Mouse (Mus musculus) urinary bladder, postnatal 36 days (tissue): ENCODE results near the gene Cnpy1.

Source experiments
- DNase-seq, 2 experiments: peaks; one replicate each; pipeline ENCODE4 v3.0.0; 2022; ENCODE audit warnings: low spot score in 2 of 2, mixed read lengths in 1 of 2

The Cnpy1 gene

DNA sequence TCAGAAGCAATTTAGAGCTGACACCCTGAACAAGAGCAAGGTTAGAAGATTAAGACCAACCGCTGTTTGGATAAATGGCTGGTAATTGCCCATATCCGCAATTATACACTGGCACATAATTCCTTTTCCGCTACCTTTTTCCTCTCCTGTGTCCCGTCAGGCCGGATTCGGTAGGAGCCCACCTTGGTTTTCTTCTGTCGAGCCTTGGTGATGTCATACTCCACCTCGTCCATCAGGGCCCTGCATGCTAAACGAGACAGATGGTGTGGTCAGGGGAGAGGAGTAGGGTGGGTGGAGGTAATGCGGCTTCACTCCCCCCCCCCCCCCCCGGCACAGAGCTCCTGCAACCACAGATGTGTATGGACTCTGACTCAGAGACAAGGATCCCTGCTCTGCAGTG is at the start of gene Cnpy1:
Gene Cnpy1, minus strand, starts transcription at position 233 of the 400 bp plus-strand sequence.
- no peak for DNase-seq

DNA sequence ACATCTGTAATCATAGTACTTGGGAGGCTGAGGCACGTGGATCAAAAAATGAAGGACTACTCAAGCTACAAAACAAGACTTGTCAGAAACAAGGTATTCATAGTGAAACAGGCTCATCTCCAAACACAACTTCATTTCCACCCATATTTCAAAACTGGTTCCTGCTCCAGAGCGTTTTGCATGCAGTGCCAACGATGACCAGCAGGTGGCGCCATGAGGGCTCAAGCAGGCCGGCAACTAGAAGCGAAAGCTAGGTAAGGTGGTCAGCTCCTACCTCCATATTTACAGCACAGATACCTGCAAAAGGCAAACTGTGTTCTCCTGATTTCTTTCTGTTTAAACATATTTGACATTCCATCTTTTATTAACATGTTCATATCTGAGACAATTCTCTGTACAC is 48.4 kb upstream of the Cnpy1 start:
- peak; percentile 78 to 87 for DNase-seq

DNA sequence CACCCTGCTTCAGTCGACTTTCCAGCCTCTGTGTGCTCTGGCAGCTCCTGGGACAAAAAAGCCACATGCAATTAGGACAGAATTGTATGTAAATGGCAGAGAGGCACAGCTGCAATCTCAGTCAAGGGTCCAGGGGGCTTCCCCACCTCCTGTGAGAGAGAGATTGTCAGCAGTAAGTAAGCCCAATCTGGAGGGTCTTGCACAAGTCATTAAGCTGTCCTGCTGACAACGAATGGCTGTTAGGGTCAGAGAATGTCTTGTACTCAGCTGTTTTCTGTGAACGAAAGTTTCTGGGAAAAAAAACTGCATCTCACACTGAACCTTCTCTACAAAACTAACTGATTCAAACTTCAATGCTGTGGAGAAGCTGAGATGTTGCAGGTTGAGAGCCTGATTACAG is 46.7 kb upstream of the Cnpy1 start:
- no peak for DNase-seq

DNA sequence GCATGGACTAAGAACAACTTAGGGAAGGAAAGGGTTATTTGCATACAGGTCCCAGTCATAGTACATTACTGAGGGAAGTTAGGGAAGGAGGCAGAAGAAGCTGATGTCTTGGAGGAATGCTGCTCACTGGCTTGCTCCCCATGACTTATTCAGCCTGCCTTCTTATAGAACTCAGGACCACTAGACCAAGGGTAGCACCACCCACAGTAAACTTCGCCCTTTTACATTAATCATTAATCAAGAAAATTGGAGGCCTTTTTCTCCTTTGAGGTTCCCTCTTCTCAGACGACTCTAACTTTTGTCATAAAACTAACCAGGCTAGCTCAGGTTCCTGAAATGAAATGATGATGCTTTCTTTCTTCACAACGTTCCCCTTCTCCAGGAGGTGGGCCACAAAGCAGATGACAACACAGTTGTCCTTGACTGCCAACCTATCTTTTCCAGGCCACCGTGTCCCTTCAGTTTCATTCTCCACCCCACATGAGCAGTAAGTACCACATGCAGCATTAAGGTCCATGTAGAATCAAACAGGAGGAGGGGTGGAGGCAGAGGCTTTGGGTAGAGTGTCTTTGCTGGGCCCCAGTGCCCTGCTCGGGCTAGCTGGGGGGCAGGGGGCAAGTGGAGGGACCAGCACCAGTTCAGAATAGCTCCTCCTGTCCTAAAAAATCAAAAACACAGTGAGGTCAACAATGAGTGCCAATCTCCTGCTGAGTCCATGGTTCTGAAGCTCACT is 45.7 kb upstream of the Cnpy1 start:
- no peak for DNase-seq

DNA sequence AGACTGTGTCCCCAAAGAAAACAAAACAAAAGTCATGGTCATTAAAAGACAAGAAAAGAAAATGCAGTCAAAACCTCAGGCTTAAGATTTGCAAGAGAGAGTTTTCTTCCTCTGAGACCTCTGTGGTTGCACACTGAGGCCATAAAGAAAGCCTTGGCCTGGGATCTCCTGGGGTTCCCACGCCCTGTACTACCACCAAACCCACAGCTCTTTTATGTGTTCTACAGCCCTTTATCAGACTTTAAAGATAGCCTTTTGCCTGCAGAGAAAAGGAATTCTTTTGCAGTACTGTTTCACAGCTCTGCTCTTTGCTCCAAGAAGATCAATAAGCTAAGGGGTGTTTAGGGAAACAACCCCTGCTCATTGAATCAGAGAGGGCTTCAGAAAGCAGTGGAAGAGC is 45.0 kb upstream of the Cnpy1 start:
- no peak for DNase-seq

DNA sequence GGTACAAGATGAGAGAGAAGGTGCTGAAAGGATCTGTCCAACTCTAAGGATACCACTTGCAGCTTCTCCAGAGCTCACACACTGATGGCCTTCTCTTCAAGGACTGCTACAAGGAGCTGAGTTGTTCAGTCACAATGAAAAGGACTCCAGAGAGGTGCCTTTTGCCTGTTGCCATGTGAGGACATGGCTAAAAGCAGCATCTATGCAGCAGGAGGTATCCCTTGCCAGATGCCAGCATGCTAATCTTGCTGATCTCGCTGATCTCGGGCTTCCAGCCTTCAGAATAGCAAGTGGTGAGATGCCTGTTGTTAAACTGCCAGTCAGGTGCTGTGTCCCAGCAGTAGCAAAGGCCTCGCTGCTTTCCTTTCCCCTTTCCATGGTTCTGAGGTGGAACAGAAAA is 43.5 kb upstream of the Cnpy1 start:
- no peak for DNase-seq

DNA sequence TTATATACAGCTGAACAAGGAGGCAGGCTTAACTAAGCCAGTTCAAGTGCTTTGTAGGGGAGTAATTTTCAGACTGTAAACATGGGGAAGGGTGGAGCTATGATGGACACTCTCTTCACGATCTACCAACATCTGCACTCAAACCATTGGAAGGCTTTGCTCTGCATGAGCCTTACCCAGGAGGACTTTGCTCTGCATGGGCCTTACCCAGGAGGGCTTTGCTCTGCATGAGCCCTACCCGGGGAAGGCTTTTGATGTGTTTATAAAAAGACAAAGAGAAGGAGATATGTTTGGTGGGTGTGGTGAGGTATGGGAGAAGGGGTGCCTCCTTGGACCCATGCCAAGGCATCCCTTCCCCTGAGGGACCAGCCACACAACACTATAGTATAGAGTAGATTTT is 31.7 kb upstream of the Cnpy1 start:
- no peak for DNase-seq

DNA sequence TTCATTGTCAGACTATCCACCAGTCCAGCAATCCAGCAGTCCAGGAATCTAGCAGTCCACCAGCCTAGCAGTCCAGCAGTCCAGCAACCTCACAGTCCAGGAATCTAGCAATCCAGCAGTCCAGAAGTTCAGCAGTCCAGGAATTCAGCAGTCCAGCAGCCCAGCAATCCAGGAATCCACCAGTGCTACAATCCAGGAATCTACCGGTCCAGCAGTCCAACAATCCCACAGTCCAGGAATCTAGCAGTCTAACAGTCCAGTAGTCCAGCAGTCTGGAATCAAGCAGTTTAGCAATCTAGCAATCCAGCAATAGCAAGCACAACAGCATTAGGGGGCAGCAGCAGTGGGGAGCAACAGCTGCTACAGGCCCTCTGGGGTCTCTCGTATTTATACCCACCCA is 27.2 kb upstream of the Cnpy1 start:
- DNase-seq, result no peak

DNA sequence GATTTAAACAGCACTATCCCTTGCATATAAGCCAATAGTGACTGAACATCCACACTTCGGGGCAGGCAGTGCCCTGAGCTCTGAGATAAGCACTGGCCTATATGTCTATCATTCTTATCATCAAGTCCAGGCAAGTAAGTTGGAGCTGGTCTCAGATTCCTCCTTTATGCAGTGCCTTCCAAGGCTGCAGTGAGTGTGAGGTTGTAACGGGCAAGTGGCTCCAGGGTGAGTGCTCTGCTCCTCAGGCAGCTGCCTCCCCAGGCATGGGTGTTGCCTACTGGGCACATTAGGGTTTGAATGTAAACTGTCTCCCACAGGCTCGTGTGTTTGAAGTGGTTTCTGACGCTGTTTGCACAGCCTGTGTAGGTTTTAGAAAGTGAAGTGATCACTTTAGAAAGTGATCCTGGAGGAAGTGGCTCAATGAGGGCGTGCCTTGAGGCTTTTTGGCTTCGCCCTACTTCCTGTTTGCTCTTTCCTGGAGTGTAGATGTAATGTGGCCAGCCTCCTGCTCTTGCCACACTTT is 23.9 kb upstream of the Cnpy1 start:
- DNase-seq, result no peak

DNA sequence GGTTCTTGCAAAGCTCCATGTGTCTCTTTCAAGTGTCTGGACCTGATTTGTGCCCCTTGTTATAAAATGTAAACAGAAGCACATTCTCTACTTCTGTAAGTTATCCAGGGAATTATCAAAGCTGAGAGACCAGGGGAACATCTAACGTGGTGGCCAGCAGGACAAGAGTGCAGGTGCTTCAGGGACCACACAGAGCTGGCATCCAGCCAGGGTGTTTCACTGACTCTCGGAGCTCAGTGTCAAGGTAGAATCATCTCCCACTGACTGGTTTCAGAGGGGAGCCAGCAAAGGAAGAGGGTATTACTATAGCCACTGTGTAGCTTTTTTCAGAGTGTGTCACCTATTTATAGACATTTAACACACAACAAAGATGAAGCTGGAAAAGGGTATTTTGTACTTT is 22.0 kb upstream of the Cnpy1 start:
- DNase-seq, result no peak

DNA sequence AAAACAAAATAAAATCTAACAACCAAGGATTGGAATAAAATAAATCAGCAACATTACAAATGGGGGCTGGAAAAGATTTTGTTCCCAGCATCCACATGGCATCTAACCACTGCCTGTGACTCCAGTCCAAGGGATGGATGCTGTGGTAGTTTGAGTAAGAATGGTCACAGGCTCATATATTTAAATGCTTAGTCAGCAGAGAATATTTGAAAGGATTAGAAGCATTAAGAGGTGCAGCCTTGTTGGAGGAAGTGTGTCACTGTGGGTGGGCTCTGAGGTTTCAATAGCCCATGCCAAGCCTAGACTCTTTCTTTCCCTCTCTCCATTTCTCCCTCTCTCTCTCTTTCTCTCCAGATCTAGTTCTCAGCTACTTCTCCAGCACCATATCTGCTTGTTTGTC is 20.0 kb upstream of the Cnpy1 start:
- no peak for DNase-seq

DNA sequence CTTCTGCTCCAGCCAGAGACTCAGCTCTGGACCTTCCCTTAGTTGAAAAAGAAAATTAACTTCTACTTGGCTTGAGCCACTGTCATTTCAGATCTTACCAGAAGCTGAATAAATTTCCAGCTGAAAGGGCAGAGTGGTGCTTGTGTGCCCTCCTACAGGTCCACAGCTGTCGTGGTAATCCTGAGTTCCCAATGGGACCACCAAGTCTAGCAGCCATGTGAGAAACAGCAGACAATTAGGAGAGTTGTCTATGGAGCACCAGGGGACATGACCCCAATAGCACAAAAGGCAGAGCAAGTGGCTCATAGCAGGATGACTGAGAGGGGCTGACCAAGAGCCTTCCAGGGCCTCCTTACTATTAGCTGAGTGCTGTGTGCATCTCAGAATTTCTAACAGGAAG is 18.2 kb upstream of the Cnpy1 start:
- DNase-seq, result no peak

DNA sequence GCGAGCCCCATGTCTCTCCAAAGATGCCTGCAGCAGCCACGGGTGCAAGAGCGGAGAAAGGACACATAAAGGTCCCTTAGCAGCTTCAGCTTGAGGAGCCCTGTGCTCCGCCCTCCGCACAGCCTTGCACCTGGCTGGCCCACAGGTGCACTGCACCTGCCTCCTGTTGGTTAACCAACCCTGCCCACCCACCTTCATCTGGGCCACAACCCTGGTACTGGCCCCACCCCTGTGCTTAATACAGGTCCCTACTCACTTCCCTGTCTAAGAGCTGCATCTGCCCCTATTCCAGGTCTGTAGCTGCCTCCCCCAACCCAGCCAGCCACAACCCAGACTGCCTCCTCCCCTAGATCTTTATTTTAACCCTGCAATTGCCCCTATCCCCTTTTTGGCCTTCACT is 16.5 kb upstream of the Cnpy1 start:
- no peak for DNase-seq

DNA sequence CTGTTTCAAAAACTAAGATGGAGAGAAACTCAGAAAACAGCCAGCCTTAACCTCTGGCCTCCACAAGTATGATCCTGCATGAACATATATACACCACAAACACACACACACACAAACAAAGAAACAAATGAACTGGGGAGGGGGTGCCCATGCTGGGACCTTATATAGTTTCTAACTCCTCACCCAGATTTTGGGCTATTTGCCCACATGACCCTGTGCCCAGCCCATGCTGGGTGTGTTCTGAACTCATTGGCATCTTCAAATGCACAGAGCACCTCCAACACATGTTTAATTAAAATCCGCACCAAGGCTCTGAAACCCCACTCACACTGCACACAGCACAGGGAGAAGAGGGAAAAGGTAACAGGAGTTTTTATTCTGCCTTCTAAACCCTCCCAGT is 14.3 kb upstream of the Cnpy1 start:
- DNase-seq, result no peak

DNA sequence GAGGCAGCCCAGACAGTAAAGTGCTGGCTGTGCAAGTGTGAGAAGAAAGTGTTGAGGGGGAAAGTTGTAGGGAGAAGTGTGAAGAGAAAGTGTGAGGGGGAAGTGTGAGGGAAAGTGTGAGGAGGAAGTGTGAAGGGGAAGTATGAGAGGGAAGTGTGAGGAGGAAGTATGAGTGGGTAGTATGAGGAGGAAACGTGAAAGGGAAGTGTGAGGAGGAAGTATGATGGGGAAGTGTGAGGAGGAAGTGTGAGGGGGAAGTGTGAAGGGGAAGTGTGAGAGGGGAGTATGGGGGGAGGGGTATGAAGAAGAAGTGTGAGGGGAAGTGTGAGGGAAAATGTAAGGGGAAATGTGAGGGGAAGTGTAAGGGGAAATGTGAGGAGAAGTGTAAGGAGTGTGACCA is 13.8 kb upstream of the Cnpy1 start:
- no peak for DNase-seq

DNA sequence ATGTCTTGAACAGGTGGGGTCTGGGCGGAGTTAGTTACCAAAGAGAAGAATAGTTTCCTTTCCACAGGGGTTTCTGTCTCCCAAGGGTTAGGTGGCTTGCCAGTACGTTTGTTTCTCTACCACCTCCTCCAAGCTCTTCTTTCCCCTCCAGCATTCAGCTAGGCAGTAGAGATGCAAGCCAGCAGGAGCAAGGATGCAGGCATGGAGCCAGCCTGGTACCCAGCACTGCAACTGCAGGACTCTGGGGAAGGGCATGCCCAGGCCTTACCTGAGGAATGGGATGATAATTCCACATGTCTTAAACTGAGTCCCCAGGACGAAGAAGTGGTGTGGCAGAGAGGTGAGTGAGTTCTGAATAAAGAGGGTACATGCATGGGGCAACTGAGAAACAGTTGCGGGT is 12.2 kb upstream of the Cnpy1 start:
- no peak for DNase-seq

DNA sequence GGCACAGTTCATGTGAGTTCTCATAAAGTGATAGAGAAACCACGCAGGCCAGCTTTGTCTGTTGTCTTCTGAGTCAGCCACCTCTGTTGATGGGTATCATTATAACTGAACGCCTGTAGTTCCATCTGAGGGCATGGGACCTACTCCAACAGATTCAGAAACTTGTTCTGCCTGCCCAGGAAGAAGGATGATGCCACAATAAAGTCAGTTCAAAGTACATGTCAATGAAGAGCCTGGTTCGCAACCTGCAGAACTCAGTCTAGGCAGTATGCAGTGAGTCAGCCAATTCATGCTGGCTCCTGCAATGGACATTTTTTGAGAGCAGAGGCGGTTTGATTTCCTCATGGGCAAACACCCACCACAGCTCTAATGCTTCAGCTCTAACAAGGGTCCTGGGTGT is 7.4 kb upstream of the Cnpy1 start:
- DNase-seq, result no peak

DNA sequence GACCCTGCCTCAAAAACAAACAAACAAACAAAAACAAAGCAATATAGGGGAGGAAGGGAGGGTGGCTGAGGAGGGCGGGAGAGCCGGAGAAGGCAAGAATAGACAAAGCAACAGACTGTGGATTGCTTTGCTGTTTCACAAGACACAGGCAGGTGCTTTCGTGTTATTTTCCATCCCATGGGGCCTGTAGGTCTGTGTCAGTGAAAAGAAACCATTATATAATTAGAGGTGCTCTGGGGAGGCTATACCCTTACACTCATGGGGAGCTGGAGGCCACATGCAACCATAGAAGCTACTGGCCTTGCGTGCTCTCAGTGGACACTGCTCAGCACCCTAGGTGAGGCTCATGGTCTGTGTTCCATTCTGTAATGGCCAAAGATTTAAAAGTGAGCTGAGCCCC is 6.7 kb upstream of the Cnpy1 start:
- DNase-seq, result no peak

DNA sequence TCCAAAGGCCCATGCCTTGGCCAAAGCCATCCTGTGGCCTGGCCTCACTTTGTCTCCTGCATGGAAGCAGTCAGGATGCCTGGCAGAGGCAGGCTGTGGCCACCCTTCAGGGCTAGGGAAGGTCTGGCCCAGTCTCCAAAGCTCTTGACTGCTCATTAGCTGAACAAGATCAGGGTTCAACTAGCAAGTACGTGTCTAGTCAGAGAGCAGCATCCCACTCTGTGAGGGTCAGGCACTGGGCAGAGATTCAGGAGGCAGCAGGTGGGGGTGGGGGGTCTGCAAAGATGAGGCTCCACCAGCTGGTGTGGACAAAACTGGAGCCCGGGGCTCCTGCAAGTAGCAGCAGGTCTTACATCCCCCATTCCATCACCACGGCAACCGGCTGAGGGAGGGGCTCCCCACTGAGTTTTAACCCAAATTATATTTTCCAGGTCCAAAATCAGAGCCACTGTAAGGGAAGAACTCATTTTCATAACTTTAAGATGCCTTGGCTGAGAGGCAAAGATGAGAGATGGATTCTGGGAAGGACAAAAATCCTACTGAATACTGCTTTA is 5.7 kb upstream of the Cnpy1 start:
- no peak for DNase-seq

DNA sequence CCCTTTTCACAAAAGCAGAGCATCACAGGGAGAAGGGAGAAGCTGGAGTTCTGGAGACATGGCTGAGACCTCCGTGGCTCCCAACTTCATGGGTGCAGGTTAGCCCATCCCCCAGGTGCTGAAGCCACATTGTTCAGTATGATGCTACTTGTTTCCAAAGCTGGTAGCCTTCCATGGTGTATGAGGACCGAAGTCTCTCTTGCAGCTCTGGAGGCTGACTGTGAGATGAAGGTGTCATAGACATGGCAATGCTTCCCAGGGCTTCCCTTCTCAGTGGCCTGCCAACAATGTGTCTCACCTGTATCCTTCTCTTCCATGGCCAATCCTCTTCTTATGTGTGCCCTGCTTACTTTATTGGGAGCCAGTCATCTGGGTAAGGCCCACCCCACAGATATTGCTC is 4.9 kb upstream of the Cnpy1 start:
- no peak for DNase-seq

DNA sequence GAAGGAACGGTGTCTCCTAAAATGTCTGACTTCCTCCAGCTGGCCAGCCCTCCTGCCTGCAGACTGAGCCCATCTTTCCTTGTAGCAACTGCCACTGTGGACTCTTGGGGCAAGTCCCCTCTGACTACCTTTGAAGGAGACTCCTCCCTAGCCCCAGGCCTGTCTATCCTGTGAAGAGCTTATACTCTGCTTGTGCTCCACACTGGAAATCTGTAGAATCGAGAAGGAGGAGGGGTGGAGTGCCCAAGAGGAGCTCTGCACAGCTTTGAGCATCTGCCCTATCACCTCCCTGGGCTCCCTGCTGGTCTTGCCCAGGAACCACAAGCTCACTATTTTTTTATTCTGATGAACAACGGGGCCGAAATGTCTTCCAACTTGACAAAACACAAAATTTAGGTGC is 485 bp downstream of the Cnpy1 start:
- no peak for DNase-seq

DNA sequence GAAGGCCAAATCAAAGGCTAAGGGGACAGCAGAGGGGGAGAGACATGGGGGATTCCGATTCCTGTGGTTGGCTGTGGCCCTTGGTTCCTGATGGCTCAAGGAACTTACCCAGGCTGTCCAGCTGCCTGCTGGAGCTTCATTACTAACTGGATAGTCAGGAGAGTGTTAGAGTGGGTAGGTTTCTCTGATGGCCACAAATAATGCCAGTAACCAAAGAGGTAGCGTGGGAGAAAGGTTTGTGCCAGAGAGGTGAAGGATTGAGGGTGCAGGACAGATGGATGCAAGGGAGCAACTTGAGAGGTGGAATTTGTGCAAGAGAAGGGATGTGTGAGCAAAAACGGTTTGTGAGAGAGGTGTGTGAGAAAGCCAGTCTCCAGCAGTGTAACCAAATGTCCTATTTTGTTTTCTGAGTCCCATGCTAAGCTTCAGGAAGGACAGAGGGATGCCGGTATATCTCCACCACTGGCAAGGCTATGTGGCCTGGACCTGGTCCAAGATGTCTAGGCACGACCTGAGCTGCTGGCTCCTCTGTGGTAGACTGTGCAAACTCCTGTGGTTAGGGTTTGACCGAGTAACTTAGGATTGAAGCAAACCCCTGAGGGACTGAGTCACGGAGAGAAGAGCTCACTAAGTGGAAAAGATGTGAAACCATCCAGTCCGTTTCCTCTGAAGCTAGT is 2.0 kb downstream of the Cnpy1 start:
- DNase-seq, result no peak

DNA sequence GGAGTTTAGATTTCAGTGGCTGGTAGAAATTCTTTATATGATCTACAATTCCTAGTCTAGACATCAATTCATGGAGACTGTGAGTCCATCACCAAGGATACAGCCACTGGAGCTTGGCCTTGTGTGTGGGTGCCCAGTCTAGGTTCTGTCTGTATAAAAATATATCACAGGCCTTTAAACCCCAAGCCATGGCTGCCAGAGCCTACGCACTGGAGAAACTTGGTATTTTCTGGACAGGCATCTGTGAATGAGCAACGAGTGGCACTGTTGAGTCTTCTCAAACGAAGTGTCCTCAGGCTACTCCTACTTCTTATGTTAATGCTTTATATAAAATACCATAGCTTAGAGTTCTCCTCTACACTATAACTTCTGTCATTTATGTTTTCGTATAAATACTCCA is 4.2 kb downstream of the Cnpy1 start:
- no peak for DNase-seq
